Mouse (Mus musculus) gastrocnemius, postnatal 10 days (tissue): ENCODE data around the gene Grip1. TPM values are rescaled to one million over a fixed set of nuclear protein-coding genes. Genes with fewer than 3 reads are reported as not detected.
"Not testable (repeated sequence)": the region's sequence is repeated elsewhere in the genome, so short reads cannot be mapped to it uniquely, and the experiment has no call there.

ENCODE experiments used
- DNase-seq: peaks from one replicate; pipeline ENCODE4 v3.0.0; 2021; ENCODE audit warnings: mixed read lengths
- total RNA-seq, 2 experiments: library from RNA; stranded (reverse); gene quantifications; 2 replicates each; pipeline ENCODE4 v1.2.3; 2021

Gene Grip1
- total RNA-seq, 2 experiments from 2014 or later = 0.61 to 0.88 TPM

DNA sequence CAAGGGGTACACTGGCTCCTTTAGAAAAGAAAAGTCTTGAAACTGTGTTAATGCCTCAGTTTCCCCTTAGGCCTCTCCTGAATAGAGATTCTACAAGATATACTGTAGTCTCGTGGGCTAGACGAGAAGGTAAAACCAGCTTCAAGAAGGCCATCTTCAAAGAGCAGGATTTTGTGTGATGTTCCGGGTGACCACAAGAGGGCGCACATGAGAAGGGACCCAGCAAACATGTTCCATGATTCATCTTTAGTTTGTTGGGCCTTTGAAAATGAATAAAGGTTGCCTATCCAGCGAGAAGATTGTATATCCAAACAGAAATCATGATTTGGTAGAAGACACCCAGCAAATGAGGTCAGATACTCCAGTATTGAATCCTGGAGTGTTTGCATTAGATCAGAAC is 610.8 kb downstream of the Grip1 start:
- peak; percentile 61 for DNase-seq

DNA sequence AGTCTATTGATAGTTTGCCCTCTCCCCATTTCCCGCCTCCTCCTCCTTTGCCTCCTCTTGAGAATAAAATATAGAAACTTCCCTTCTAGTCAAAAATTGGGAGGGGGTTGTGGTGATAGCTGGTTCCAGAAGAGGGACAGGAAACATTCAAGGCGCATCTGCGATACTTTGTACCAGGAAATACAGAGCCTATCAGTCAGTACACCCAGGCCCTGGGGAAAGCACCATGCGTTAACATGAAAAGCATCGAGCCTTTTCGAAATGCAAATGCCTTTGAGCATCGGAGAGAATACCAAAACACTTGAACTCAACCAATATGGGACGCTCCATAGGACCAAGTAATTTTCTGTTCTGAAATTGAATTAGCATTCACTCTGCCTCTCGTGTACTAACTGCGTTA is 612.7 kb downstream of the Grip1 start:
- no peak for DNase-seq

DNA sequence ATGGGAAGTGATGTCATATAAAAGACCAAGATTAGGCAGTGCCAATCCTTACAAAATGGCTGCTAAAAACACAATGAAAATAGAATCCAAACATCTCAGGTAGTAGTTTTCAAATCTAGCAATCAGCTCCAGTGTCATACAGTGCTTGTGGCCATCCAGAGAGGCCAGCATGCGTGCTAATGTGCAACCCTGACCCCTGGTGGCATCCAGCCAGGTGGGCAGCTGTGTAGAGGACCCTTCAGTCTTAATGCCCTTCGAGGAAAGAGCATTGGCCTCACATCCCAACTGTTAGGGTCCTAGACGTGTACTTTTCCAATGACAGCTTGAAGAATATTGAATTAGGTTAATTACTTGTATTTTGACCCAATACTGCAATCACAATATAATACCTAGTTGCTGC is 624.2 kb downstream of the Grip1 start:
- DNase-seq = no peak

DNA sequence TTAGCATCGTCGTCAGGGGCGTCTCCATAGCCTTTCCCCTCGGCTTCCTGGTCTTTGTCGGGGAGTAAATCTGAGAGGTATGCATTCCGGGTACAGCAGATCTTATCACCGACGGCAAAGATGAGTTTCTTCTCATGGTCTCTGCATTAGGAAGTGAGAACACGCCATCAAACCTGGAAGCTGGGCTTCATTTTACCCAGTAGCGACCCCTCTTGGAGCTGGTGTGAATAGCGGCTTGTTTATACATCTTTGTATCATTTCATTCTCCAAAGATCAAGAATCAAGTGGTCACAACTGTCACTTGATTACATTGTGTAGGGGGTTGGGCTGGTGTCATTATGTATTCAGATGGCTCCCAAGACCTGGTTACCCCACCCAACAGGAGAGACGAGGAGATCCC is 638.9 kb downstream of the Grip1 start:
- no peak for DNase-seq

DNA sequence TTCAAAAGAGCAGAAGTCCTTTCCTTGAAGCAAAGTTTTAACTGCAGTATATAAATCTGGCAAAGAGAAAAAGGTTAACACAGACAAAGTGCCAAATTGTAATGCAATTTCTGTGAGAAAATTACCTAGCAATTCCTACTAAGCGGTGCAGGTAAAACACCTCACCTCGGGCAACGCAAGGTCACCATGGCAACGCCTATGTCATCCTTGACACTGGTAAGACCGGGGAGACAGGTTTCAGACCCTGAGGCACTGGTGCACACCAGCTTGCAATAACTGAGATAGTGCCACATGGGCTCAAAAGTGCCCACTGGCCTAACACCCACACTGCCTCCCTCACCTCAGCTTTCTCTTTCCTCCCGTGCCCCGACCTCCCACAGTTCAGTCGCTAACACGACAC is 641.5 kb downstream of the Grip1 start:
- no peak for DNase-seq

DNA sequence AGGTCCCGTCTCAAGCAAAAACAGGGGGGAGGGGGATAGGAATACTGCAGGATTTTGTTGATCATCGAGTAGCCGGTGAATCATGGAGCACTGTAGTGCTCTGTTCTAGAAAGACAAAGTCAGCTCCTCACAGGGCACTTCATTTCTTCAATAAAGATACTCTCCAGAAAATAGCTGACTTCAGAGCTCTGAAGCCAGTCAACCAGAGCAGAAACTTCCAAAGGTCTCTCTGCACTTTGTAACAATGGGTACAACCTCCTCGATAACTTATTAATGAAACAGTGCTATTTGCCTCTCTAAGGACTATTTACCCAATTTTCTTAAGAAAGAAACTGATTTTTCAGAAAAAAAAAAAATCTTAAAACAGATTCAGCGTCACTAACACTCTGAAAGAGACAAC is 642.1 kb downstream of the Grip1 start:
- DNase-seq = no peak

DNA sequence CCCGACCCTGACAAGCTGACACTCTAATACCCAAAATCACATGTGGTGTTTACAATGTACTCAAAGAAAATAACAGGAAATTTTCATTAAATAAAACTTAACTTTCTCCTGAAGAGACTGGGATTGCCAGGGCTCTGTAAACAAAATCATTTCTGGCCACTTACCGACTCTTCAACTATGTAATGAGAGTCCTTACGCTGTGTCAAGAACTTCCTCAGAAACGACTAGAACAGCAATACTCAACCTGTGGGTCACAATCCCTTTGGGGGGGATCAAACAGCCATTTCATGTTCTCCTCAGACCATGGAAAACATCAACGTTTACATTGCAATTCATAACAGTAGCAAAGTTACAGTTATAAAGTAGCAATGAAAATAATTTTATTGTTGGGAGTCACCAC is 643.9 kb downstream of the Grip1 start:
- DNase-seq = no peak

DNA sequence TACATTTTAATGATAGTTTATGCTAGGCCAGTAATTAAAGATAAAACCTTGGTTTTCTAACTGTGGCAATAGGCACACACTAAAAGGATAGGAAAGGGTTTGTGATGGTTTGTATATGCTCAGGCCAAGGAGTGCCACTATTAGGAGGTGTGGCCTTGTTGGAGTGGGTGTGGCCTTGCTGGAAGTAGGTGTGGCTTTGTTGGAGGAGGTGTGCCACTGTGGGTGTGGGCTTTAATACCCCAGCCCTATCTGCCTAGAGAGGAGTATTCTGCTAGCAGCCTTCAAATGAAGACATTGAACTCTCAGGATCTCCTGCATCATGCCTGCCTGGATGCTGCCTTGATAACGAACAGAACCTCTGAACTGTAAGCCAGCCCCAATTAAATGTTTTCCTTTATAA is 647.2 kb downstream of the Grip1 start:
- DNase-seq = no peak

DNA sequence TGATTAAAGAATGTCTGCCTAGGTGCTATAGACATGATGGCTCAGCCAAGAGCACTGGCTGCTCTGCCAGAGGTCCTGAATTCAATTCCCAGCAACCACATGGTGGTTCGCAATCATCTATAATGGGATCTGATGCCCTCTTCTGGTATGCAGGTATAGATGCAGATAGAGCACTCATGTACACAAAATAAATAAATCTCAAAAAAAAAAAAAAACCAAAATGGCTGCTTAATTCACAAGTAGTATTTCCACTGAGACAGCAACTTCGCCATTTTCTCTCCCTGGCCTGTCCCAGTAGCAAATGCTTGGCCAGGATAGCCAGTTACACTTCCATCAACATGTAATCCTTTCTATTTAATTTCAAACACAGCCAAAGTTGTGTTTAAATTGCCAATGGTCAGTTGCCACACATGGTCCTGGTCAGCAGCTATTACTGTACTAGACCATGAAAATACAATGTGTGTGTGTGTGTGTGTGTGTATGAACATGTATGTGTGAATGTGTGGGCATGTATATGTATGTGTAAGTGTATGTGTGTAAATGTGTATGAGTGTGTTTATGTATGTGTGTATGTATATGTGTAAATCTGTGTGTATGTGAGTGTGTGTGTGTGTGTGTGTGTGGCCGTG is 658.2 kb downstream of the Grip1 start:
- no peak for DNase-seq

DNA sequence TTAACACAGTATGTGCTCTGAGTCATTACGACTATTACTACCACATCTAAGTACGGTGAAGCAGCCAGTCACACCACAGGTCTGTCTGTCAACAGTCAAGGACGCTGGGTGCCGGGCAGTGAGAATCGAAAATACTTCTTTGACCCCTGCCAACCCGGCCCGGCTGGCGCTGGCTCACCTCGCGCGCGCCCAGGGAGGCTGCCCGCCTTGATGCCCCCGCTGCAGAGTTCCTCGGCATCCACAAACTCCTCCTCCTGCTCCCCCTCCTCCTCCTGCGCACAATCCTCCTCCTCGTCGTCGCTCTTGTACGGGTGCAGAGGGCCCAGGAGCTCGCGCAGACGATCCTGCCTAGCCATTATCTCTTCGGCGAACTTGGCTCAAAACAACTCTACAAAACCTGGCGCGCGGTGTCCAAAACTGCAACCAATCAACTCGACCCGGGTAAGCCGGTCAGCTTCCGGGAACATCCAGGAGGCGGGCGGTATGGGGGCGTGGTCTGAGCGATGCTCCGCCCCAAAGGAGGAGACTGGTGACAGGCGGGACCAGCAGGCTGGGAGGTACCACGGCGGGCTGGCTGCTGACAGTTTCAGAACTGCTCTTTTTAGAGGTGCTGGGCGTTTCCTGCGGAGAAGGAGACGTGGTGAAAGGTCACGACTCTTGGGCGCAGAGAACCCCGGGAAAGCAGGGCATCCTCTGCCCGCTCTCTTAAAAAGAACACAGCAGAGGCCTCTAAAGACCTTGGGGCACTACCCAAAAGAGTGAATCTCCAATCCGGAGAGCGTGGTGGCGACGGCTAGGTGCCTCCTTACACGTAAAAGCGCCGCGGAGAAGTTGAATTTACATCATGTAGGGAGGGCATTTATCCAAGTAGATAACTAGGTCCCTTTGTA is 659.1 kb downstream of the Grip1 start, which contains the start of gene Helb:
Gene Helb (minus strand): TSS at position 481 of the 890 bp plus-strand sequence.
- peak; percentile 99 for DNase-seq

DNA sequence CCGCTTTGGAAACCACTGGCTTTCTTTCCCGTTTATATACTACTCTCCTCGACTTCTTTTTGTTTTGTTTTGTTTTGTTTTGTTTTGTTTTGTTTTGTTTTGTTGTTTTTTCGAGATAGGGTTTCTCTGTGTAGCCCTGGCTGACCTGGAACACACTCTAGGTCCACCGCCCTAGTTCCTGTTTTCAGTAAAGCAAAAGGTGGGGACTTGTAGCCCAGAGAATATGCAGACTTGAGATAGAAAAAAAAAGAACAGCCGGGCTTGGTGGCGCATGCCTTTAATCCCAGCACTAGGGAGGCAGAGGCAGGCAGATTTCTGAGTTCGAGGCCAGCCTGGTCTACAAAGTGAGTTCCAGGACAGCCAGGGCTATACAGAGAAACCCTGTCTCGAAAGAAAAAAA is 659.9 kb downstream of the Grip1 start:
- DNase-seq = not testable (repeated sequence)

DNA sequence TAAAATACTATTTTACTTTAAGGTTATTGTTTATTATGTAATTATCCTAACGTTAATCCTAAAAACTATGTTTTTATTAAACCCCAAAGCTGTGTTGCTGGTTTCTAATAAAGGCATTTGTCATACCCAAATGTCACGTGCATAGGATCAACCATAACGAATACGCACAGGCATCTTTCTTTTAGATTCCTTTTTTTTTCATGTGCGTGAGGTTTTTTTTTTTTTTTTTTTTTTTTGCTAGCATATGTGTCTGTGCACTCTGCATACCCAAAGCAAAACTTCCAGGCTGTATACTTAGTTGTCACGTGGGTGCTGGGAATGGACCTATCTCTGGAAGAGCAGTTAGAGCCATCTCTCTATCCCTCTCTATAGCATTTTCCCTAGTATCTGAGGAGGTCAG is 660.4 kb downstream of the Grip1 start:
- no peak for DNase-seq

DNA sequence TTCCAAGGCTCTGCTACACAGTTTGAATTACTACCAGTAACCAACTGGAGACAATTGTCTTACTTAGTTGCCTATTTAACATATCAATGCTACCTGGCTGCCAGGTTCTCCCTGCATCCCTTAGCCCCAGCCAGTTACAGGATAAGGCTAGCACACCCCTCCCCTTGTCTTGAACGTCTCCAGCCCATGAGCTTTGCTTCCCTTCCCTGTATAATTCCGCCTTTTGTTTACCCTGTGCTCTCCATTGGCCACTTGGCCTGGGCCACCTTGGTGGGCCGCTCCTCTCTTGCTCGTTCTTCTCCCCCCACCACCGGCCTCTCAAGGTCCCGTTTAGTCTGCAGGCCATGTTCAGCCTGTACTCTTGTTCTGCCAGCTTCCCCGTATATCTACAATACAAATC is 660.9 kb downstream of the Grip1 start:
- no peak for DNase-seq

DNA sequence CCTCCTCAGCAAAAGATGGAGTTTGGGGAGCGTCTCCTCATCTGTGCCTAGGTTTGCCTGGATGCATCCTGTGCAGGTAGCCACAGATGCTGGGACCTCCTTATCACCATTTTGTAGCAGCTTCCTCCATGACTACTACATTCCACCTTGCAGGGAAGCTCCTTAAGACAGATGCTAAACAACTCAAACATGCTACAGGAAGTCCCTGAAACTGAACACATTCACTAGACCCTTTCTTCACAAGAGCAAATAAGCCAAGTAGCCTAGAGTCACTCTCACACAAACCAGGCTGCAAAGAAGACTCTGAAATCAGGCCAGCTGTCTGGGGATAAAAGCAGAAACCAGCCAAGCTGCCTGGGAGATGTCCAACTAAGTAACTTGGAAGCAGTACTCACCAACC is 661.6 kb downstream of the Grip1 start:
- no peak for DNase-seq

DNA sequence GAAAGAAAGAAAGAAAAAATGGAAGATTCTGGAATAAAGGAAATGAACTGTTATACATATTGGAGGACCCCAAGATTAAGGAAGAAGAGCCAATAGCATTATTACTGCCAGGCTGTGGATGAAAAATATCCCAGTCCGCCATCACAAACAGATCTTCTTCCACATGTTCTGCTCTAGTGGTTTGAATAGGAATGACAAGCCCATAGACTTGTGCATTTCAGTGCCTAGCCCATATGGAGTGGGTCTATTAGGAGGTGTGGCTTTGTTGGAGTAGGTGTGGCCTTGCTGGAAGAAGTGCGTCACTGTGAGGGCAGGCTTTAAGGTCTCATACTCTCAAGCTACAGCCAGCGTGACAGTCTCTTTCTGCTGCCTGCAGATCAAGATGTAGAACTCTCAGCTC is 670.1 kb downstream of the Grip1 start:
- DNase-seq = no peak

DNA sequence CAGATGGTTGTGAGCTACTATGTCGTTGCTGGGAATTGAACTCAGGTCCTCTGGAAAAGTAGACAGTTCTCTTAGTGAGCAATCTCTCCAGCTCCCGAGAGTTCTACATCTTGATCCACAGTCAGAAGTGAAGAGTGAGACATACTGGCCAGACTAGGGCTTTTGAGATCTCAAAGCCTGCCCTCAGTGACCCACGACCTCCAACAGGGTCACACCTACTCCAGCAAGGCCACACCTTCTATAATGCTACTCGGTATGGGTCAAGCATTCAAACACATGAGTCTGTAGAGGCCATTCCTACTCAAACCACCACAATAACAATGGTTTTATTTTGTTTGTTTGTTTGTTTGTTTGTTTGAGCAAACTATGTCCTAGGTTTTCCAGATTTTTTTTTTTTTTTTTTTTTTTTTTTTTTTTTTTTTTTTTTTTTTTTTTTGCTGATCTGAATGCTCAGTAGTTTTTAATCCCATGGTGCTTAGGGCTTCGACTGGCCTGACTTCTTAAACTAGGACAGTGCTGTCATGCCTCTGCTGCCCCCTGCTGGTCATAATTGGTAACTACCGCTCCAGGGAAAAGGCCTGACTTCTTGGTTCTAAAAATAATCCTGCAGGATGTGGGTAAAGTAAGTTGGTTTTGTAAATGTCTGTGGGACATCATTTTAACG is 671.3 kb downstream of the Grip1 start:
- DNase-seq = peak; percentile 85

DNA sequence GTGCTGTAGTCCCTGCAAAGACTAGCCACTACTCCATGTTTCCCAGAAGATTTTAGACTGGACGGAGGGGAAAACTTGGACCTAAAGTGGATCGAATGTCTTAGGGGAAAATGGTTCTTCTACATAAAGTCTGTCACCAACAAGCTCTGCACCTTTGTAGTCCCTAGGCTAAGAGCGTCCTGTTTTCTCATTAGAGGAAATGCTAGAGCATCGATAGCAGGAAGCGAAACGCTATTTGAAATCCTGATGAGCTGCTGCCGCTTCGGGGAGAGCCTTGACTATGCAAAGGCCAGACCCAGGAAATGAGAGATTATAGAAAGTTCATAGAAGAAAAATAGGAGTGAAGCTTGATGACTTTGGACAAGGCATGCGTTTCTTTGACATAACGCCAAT is 671.8 kb downstream of the Grip1 start:
- DNase-seq = no peak

DNA sequence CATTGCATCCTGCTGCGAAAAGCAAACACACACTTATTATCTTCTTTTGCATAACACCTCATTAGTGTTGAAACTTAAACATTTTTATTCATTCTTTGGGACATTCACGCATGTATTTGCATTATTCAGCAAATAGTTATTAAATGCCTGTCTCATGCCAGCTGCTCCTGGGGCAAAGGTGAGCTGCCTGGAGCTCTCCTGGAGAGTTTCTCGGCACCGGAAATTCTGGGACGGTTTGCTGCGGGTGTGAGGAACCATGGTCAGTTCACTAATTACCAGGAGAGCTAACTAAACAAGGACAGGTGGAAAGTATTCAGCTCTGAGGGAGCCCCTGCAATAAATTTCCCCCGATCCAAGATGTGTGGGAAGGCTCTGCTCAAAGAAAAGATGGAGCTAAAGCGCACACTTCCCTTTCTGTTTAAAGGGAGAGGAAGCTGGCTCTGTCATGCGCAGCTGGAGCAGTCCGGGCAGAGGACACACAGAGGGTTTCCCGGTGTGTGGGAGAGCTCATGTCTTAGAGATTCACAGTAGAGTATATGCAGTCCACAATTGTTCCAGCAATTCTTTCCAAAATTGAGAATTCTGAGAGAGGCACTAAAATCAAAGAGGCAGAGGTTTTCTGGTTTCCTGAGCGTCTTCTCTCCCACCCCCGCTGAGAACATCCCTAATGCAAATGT is 675.1 kb downstream of the Grip1 start:
- no peak for DNase-seq

DNA sequence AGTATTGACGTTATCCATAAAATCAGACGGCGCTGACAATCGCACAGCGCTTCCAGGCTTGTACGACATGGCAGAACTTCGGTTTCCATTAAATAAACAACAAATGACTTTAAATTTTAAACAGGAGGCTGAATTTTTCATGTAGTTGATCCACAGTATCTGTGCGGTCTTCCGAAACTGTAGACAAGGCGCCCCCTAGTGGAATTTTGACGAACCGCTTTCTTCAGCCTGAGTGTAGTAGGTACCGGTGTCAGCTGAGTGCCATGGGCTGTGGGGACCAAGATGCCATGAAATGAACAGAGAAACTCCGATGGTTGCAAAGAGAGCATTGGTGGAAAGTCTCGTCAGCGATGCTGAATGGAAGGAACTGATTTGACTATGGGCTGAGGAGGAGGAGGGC is 677.0 kb downstream of the Grip1 start:
- peak; percentile 32 for DNase-seq

DNA sequence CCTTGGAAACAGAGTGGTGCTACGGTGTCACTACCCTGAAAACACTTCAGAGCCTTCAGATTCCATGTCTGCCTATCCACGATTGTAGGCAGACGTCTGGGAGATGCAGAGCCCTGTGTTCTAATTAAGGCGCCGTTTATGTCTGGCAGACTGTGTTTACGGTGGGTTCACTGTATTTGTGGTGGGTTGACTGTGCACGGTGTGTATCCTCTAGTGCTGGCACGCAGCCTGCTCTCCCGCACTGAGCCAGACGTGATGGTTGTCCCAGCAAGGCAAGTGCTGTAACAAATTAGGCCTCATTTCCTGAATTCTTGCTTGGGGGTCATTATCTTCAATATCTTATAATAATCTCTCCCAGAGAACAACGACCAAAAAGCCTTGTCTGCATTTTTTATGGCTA is 680.1 kb downstream of the Grip1 start:
- no peak for DNase-seq

DNA sequence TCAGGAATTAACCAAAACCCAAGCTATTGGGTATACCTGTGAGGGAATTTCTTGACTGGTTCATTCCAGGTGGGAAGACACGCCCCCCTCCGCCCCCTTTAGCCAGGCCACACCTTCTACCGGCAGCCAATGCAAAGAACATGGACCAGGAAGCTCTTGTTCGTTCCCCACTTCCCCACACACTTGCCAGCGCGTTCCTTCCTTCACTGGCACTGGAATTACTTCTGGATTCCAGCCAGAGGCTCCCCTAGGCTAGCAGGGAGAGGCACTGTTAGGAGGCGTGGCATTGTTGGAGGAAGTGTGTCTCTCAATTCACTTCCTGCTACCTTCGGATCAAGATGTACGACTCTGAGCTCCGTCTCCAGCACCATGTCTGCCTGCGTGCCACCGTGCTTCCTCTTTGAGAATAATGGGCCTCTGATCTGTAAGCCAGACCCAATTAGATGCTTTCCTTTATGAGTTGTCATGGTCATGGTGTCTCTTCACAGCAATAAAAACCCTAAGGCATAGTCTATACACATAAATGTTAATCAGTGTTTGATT is 682.5 kb downstream of the Grip1 start:
- DNase-seq = no peak
